Mouse (Mus musculus) erythroblast, embryonic 14.5 days (primary cell): ENCODE data around the gene Smpdl3b.

Experiments used
- GATA1 ChIP-seq: IDR thresholded peaks from 2 replicates; pipeline ENCODE4 v1.6.1; 2012; ENCODE audit warnings: low read length, inconsistent platforms, mixed read lengths
- TAL1 ChIP-seq: IDR thresholded peaks from 3 replicates; pipeline ENCODE4 v1.6.1; 2012; ENCODE audit warnings: low read length, inconsistent platforms, mixed read lengths

GRCm38 (mm10) chr4:132778562-132779201, 21.6 kb upstream of the Smpdl3b start:
- TF ChIP-seq GATA1 (no peak), TAL1 (no peak)
